Mouse (Mus musculus): ENCODE data around the gene Olfr1471. TPM values are rescaled to one million over a fixed set of nuclear protein-coding genes. Genes with fewer than 3 reads are reported as not detected.

Gene Olfr1471
- not detected for polyA plus RNA-seq (2017; shearing (Covaris generic))

GRCm38 (mm10) chr19:13443109-13443508 is at the start of gene Olfr1471:
Olfr1471 (plus strand) TSS chr19:13443409.

GRCm38 (mm10) chr19:13407549-13407948 is 35.7 kb upstream of the Olfr1471 start, which contains the start of gene Olfr1469:
Olfr1469 (plus strand) TSS chr19:13407849.

GRCm38 (mm10) chr19:13455986-13456385 is 12.8 kb downstream of the Olfr1471 start, which contains the start of gene Olfr1472:
Olfr1472 (minus strand) TSS chr19:13456086.

GRCm38 (mm10) chr19:13469265-13469664 is 26.1 kb downstream of the Olfr1471 start, which contains the start of gene Olfr1474:
Olfr1474 (plus strand) TSS chr19:13469565.

GRCm38 (mm10) chr19:13480096-13480495 is 36.9 kb downstream of the Olfr1471 start, which contains the start of gene Olfr1475:
Olfr1475 (minus strand) TSS chr19:13480196.

GRCm38 (mm10) chr19:13500246-13500645 is 57.0 kb downstream of the Olfr1471 start, which contains the start of gene Olfr1477:
Olfr1477 (plus strand) TSS chr19:13500546.

Other genes starting within 250 kb of the Olfr1471 start
- not detected for gene Olfr1463, start 212.1 kb upstream of the Olfr1471 start, polyA plus RNA-seq (2017; shearing (Covaris generic))
- gene Olfr1465, start 127.9 kb upstream of the Olfr1471 start, polyA plus RNA-seq (2017; shearing (Covaris generic)) = not detected
- not detected for gene Olfr1466, start 104.5 kb upstream of the Olfr1471 start, polyA plus RNA-seq (2017; shearing (Covaris generic))
- gene Olfr1467, start 81.2 kb upstream of the Olfr1471 start, polyA plus RNA-seq (2017; shearing (Covaris generic)) = not detected
- gene Olfr1469, start 35.6 kb upstream of the Olfr1471 start, polyA plus RNA-seq (2017; shearing (Covaris generic)) = not detected
- not detected for gene Olfr1472, start 12.7 kb downstream of the Olfr1471 start, polyA plus RNA-seq (2017; shearing (Covaris generic))
- gene Olfr1474, start 26.2 kb downstream of the Olfr1471 start, polyA plus RNA-seq (2017; shearing (Covaris generic)) = not detected
- not detected for gene Olfr1475, start 36.8 kb downstream of the Olfr1471 start, polyA plus RNA-seq (2017; shearing (Covaris generic))
- not detected for gene Olfr1477, start 57.1 kb downstream of the Olfr1471 start, polyA plus RNA-seq (2017; shearing (Covaris generic))
- not detected for gene Olfr1480, start 84.5 kb downstream of the Olfr1471 start, polyA plus RNA-seq (2017; shearing (Covaris generic))
- not detected for gene Olfr1484, start 140.1 kb downstream of the Olfr1471 start, polyA plus RNA-seq (2017; shearing (Covaris generic))
- not detected for gene Olfr1487, start 174.0 kb downstream of the Olfr1471 start, polyA plus RNA-seq (2017; shearing (Covaris generic))
- not detected for gene Olfr1489, start 188.2 kb downstream of the Olfr1471 start, polyA plus RNA-seq (2017; shearing (Covaris generic))
- gene Olfr1490, start 207.7 kb downstream of the Olfr1471 start, polyA plus RNA-seq (2017; shearing (Covaris generic)) = not detected